ENCODE assay signal across 10 mouse cellular contexts in the genomic region with DNA sequence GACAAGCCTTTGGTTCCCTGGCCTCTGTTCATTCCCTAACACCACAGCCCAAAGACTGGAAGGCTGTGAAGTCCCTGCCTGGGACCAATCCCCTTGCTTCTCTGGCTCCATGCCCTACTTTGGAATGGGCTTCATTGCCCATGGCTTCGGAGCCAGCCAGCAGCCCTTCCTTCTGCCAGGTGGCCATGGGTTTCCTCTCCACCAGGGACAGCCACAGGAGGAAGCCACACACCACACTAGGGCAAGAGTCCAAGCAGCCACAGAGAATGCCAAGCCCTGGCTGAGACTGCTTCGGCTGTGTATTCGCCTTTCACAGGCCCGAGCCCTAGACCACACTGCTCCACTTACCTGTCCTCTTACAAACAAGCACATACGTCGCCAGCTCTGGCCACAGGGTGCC. TPM values are rescaled to one million over a fixed set of nuclear protein-coding genes. Genes with fewer than 3 reads are reported as not detected.
DNase-seq lines count a peak whose midpoint lies in the region; ATAC-seq lines count a peak whose summit lies in the region.
"Had no signal": no experiment of that assay in that cellular context is flagged by ENCODE, and none has a peak within 500 bp of the region (broad histone marks: within the 10 kb centered on the region; RNA-seq: fewer than 3 reads in every experiment).

No protein-coding gene starts in this region.

- WGBS in heart, embryonic 12.5 days = 81% methylated on average over 6 of the region's 6 CpGs

- no peaks in the 10 kb centered on the region for H3K36me3 ChIP-seq in heart, embryonic 12.5 days

- DNase-seq in kidney, adult 18-20 months = peak; percentile 16
- DNase-seq in kidney, postnatal 4 days = no peak
- peak; percentile 34 for DNase-seq in 3134 (ENCODE audit: extremely low read depth, insufficient read length, low spot score)
- DNase-seq in Muller cell, postnatal 12 days (ENCODE audit: inconsistent ontology term) = peak; percentile 76
- peak; percentile 94 for DNase-seq in cerebellum, postnatal 25 days
- no peak for DNase-seq in kidney, postnatal 36 days
- DNase-seq: heart, postnatal 14 days; lung, embryonic 14.5 days had no signal

- H3K27ac ChIP-seq in heart, embryonic 12.5 days (ENCODE audit: poor library complexity, severe bottlenecking) = no peak overlapping the region

- no peak for ATAC-seq in heart, embryonic 12.5 days (ENCODE audit: insufficient number of reproducible peaks, low FRiP score)

- no peak overlapping the region for H3K9ac ChIP-seq in heart, embryonic 12.5 days
- H3K9ac ChIP-seq: lung, embryonic 14.5 days had no signal

- 0 out of 2 replicates have a peak, but pooled peaks cover 7% of the 10 kb centered on the region for H3K27me3 ChIP-seq in heart, embryonic 12.5 days (replicated peaks)

- peaks cover 4% of the 10 kb centered on the region for H3K4me1 ChIP-seq in heart, embryonic 12.5 days (replicated peaks)

- H3K4me2 ChIP-seq in heart, embryonic 12.5 days = no peak overlapping the region
- H3K4me2 ChIP-seq: lung, embryonic 14.5 days had no signal

- no peaks in the 10 kb centered on the region for H3K9me3 ChIP-seq in heart, embryonic 12.5 days (replicated peaks)

- no peak overlapping the region for H3K4me3 ChIP-seq in heart, embryonic 12.5 days
- H3K4me3 ChIP-seq: myocyte had no signal

RNA-seq across cellular contexts. Expression of gene Cyth4, which starts 9.2 kb away (rescaled TPM):
- polyA plus RNA-seq in heart, embryonic 12.5 days (2016; fragmentation: Nextera tagmentation; extraction: Ambion mirVana) = 3.8 and 4.8 TPM in 2 replicates

RNA-seq across cellular contexts. Expression of gene Rac2, which starts 33.5 kb away (rescaled TPM):
- polyA plus RNA-seq in heart, embryonic 12.5 days (2016; fragmentation: Nextera tagmentation; extraction: Ambion mirVana) = 5.5 and 6.9 TPM in 2 replicates
- polyA plus RNA-seq: myocyte had no signal

Comparison
In these comparisons a context has a peak if more than half of its experiments do, and no peak if none do; other contexts are left out.
1. DNase-seq: peak in kidney, adult 18-20 months (single experiment), 3134 (single experiment), Muller cell, postnatal 12 days (single experiment) and cerebellum, postnatal 25 days (2 of 2); none in kidney, postnatal 4 days (0 of 2) and kidney, postnatal 36 days (0 of 2).